Mouse (Mus musculus) CH12.LX (cell line): Measurements from ENCODE around the gene Padi6.

ENCODE experiments used
- CHD1 ChIP-seq: IDR thresholded peaks from 2 replicates; pipeline ENCODE4 v1.6.1; 2012; ENCODE audit warnings: low read depth, low read length, improper control_type of control experiment, inconsistent platforms
- CHD2 ChIP-seq: IDR thresholded peaks from 2 replicates; pipeline ENCODE4 v1.6.1; 2011; ENCODE audit warnings: low read length, improper control_type of control experiment
- CTCF ChIP-seq, 2 experiments: IDR thresholded peaks in 1 of 2; conservative IDR thresholded peaks in 1 of 2; 2 replicates each; pipeline ENCODE4 v1.5.1; 2011 to 2012; ENCODE audit warnings: low read depth in 2 of 2, low read length in 2 of 2, improper control_type of control experiment in 1 of 2, inconsistent platforms in 1 of 2, mild to moderate bottlenecking in 1 of 2, moderate library complexity in 1 of 2
- EP300 ChIP-seq: IDR thresholded peaks from 2 replicates; pipeline ENCODE4 v1.6.1; 2011; ENCODE audit warnings: low read length, improper control_type of control experiment
- MAX ChIP-seq: IDR thresholded peaks from 2 replicates; pipeline ENCODE4 v1.6.1; 2011; ENCODE audit warnings: low read length, improper control_type of control experiment
- MAZ ChIP-seq: IDR thresholded peaks from 2 replicates; pipeline ENCODE4 v1.6.1; 2012; ENCODE audit warnings: low read depth, mild to moderate bottlenecking, inconsistent platforms, low read length, improper control_type of control experiment, moderate library complexity
- POLR2A ChIP-seq: IDR thresholded peaks from 2 replicates; pipeline ENCODE4 v1.6.1; 2011; ENCODE audit warnings: low read depth, mild to moderate bottlenecking, improper control_type of control experiment, low read length
- SIN3A ChIP-seq: IDR thresholded peaks from 2 replicates; pipeline ENCODE4 v1.6.1; 2012; ENCODE audit warnings: low read length, improper control_type of control experiment, inconsistent platforms
- USF2 ChIP-seq: conservative IDR thresholded peaks from 2 replicates; pipeline ENCODE4 v1.6.1; 2011; ENCODE audit warnings: low read depth, low read length, improper control_type of control experiment

DNA sequence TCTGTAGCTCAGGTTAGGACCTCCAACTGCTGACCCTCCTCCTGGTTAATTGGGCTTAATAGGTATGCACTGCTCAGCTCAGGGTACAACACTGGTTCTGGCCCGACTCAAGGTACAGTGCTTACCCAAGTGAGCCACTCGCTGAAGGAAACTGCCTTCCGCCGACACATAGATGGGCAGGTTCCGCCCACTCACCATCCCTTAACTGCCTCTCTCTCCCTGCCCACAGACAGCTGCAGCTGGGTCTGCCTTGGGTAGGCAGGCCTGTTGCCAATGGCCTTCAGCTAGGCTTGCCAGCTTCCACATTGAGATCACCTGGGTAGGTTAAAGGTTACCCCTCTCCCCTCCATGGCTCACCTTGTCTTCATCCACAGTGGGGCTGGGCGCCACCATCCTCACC lies 1.0 kb downstream of the Padi6 start:
- TF ChIP-seq MAX, result no peak
- no peak for TF ChIP-seq CHD2
- TF ChIP-seq CHD1, result no peak
- TF ChIP-seq CTCF (conservative IDR thresholded peaks at IDR 0.05 in 1 of 2, IDR thresholded peaks at IDR 0.05 in 1 of 2; ENCODE audit: low read depth in 2 of 2, low read length in 2 of 2), result no peak
- TF ChIP-seq MAZ, result no peak
- no peak for TF ChIP-seq POLR2A
- TF ChIP-seq EP300, result no peak
- no peak for TF ChIP-seq SIN3A
- no peak for TF ChIP-seq USF2
